Mouse (Mus musculus) cerebellum, adult 9-10 months (tissue): Measurements from ENCODE around the gene Bcat2.

ENCODE experiments used
- DNase-seq: peaks from one replicate; pipeline ENCODE4 v3.0.0; 2022

Gene Bcat2

GRCm38 (mm10) chr7:45550821-45551511 is 19.0 kb upstream of the Bcat2 start:
- no peak for DNase-seq

- DNase-seq, result no peak
Measured at GRCm38 (mm10) chr7:45551512-45551883, 18.5 kb upstream of the Bcat2 start.

- no peak for DNase-seq
Measured at GRCm38 (mm10) chr7:45553519-45553918, 16.4 kb upstream of the Bcat2 start.

GRCm38 (mm10) chr7:45553990-45554389 is 16.0 kb upstream of the Bcat2 start:
- no peak for DNase-seq

- DNase-seq, result no peak
Measured at GRCm38 (mm10) chr7:45554744-45555143, 15.2 kb upstream of the Bcat2 start, which contains the start of gene Hsd17b14. Gene Hsd17b14 (plus strand): TSS chr7:45554893.

- DNase-seq, result peak; percentile 87
Measured at GRCm38 (mm10) chr7:45555787-45556186, 14.2 kb upstream of the Bcat2 start.

GRCm38 (mm10) chr7:45558907-45559306 is 11.0 kb upstream of the Bcat2 start:
- no peak for DNase-seq

- no peak for DNase-seq
Measured at GRCm38 (mm10) chr7:45560241-45560640, 9.7 kb upstream of the Bcat2 start.

- DNase-seq, result peak; percentile 86
Measured at GRCm38 (mm10) chr7:45560843-45561623, 8.9 kb upstream of the Bcat2 start.

- no peak for DNase-seq
Measured at GRCm38 (mm10) chr7:45561624-45562520, 8.1 kb upstream of the Bcat2 start.

GRCm38 (mm10) chr7:45564811-45565210 is 5.1 kb upstream of the Bcat2 start:
- DNase-seq, result no peak

- DNase-seq, result no peak
Measured at GRCm38 (mm10) chr7:45565446-45565845, 4.5 kb upstream of the Bcat2 start.

GRCm38 (mm10) chr7:45567112-45567779 is 2.7 kb upstream of the Bcat2 start:
- DNase-seq, result no peak

GRCm38 (mm10) chr7:45567780-45568516 is 2.0 kb upstream of the Bcat2 start:
- peak; percentile 92 for DNase-seq

- peak; percentile 59 for DNase-seq
Measured at GRCm38 (mm10) chr7:45568601-45569473, 1.1 kb upstream of the Bcat2 start.

GRCm38 (mm10) chr7:45571966-45572365 is 2.0 kb downstream of the Bcat2 start:
- no peak for DNase-seq

GRCm38 (mm10) chr7:45573954-45574353 is 4.0 kb downstream of the Bcat2 start:
- no peak for DNase-seq

GRCm38 (mm10) chr7:45574472-45575379 is 4.8 kb downstream of the Bcat2 start:
- no peak for DNase-seq

GRCm38 (mm10) chr7:45585923-45586322 is 16.0 kb downstream of the Bcat2 start:
- DNase-seq, result no peak
